Mouse (Mus musculus) neural tube, embryonic 11.5 days (tissue): ENCODE measurements at regions not wholly inside any gene's neighbourhood (a gene's known extent, or its start where the extent isn't known, plus 50 kb on each side); places are given as distances from the start of the nearest gene placed in this dataset.

ENCODE experiments used
- ATAC-seq: fragments of 200-750 bp; cut with Nextera tagmentation; 2 replicates; pipeline ENCODE4 v1.8.0; 2017; ENCODE audit warnings: moderate number of reproducible peaks, mild to moderate bottlenecking, moderate TSS enrichment, moderate library complexity; ENCODE audit not compliant: insufficient read depth, low FRiP score, low TSS enrichment
- DNase-seq: peaks from one replicate; pipeline ENCODE4 v3.0.0-alpha.2; 2015; ENCODE audit warnings: low spot score
- H3K27ac ChIP-seq: fragments of 300-500 bp; sonication (generic); 2 replicates; pipeline ENCODE4 v1.5.1; 2014; ENCODE audit warnings: low read depth, mild to moderate bottlenecking, low read length
- H3K27me3 ChIP-seq: fragments of 300-500 bp; sonication (generic); 2 replicates; pipeline ENCODE4 v1.6.1; 2014; ENCODE audit warnings: mild to moderate bottlenecking, low read length, mixed read lengths; ENCODE audit not compliant: control insufficient read depth, insufficient read depth
- H3K36me3 ChIP-seq: fragments of 300-500 bp; sonication (generic); 2 replicates; pipeline ENCODE4 v1.6.1; 2014; ENCODE audit warnings: mild to moderate bottlenecking, low read length, moderate library complexity, mixed read lengths; ENCODE audit not compliant: control insufficient read depth, insufficient read depth
- H3K4me1 ChIP-seq: fragments of 300-500 bp; sonication (generic); 2 replicates; pipeline ENCODE4 v1.6.1; 2014; ENCODE audit warnings: low read length, mixed read lengths; ENCODE audit not compliant: control insufficient read depth, insufficient read depth
- H3K4me2 ChIP-seq: fragments of 300-500 bp; sonication (generic); 2 replicates; pipeline ENCODE4 v1.6.1; 2014; ENCODE audit warnings: low read depth, mild to moderate bottlenecking, moderate library complexity
- H3K4me3 ChIP-seq: fragments of 300-500 bp; sonication (generic); 2 replicates; pipeline ENCODE4 v1.5.1; 2014; ENCODE audit warnings: low read depth, low read length
- H3K9ac ChIP-seq: fragments of 300-500 bp; sonication (generic); 2 replicates; pipeline ENCODE4 v1.6.1; 2014; ENCODE audit warnings: mild to moderate bottlenecking, low read length
- H3K9me3 ChIP-seq: fragments of 300-500 bp; sonication (generic); 2 replicates; pipeline ENCODE4 v1.6.1; 2016; ENCODE audit warnings: low read length; ENCODE audit not compliant: control insufficient read depth
- WGBS: fragments of 180-500 bp; shearing (Covaris S2); extraction: QIAGEN DNeasy Blood & Tissue Kit; methylation state at CpG from one replicate; pipeline ENCODE4 v1.1.7; 2014; 5-methylcytosine and 5-hydroxymethylcytosine counted together

DNA sequence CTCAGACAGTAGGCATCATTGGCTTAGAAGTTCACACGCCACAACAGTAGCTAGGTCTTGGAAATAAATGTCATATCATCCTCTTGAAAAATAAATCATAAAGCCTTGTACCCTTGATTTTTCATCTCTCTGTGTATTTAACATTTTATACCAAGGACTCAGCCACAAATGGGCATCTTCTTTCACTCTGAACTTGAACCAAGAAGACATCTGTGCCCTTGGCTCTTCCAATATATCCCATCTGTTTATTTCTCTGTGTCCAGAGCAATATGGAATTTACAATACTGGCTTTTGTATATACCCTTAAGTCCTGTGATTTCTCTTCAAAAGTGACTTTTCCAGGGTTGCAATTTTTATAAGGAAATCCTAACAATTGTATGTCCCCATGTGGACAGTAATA is 222.7 kb downstream of the Tox3 start:
- H3K4me3 ChIP-seq: no peak overlapping the region
- H3K4me1 ChIP-seq: no peaks in the 10 kb centered on the region
- H3K9me3 ChIP-seq: no peaks in the 10 kb centered on the region
- no peak overlapping the region for H3K9ac ChIP-seq
- no peak overlapping the region for H3K4me2 ChIP-seq
- DNase-seq: no peak
- H3K27me3 ChIP-seq: no peaks in the 10 kb centered on the region
- no peak overlapping the region for H3K27ac ChIP-seq
- no peak for ATAC-seq
- 93% methylated on average over 1 of the region's 1 CpGs for WGBS
- H3K36me3 ChIP-seq: no peaks in the 10 kb centered on the region

DNA sequence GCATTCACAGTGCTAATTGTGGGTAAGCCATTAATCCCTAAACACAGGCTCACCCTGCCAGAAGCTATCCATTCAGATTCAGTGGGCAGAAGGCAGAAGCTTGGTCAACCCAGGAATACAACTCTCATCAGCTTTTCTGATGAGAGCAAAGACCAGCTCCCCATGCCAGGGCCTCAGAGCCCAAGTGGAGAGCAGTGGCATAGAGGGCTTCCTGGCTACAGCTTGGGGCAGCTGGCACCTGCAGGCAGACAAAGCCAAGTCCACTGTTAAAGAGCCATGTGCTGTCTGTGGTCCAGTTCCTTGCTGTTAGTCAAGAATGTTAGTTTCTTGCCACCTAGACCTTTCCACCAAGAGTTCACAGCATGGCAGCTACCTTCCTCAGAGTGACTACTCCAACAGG is 225.0 kb downstream of the Tox3 start:
- ATAC-seq: no peak
- Histone ChIP-seq H3K36me3 (no peaks in the 10 kb centered on the region), H3K4me1 (no peaks in the 10 kb centered on the region), H3K27ac (no peak overlapping the region), H3K27me3 (no peaks in the 10 kb centered on the region), H3K9me3 (no peaks in the 10 kb centered on the region), H3K9ac (no peak overlapping the region), H3K4me3 (no peak overlapping the region), H3K4me2 (no peak overlapping the region)
- DNase-seq: no peak

DNA sequence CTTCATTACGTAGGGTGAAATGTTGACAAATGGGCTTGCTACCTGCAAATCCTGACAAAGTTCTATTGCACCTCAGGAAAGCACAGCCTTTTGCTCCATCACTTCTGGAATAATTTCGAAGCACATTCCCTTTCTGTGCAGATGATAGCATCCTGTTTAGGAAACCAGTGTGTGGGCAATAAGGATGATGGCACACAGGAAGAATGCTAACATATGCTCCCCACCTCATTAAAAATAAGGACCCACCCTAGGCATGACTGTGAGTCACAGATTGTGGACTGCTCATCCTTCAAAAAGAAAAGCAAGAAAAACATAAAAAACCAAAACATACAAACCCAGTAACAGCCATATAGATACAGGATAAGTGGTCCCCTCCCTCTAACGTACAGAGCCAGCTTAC is 226.2 kb downstream of the Tox3 start:
- ATAC-seq (no peak), DNase-seq (no peak)
- Histone ChIP-seq H3K9ac (no peak overlapping the region), H3K9me3 (no peaks in the 10 kb centered on the region), H3K27ac (no peak overlapping the region), H3K36me3 (no peaks in the 10 kb centered on the region), H3K27me3 (no peaks in the 10 kb centered on the region), H3K4me2 (no peak overlapping the region), H3K4me3 (no peak overlapping the region), H3K4me1 (no peaks in the 10 kb centered on the region)
- WGBS: 79% methylated on average over 3 of the region's 3 CpGs

DNA sequence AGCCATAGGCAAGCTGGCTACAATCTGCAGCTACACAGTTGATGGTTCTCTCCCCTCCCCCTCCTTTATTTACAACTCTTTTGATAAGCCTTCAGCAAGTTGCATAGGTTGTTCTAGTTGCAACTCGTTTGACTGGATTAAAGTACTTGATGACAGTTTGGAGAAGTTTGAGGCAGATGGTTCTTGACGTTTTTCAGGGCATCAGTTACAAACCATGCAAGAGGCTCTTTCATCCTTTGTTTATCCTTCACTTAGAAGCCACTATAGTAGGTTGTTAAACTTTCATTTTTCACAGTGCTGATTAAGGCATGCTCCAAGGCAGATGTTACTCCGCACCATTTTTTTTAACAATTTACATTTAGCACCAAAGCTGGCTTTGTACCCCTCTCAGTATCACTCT is 227.1 kb downstream of the Tox3 start:
- H3K9ac ChIP-seq: no peak overlapping the region
- H3K4me1 ChIP-seq: no peaks in the 10 kb centered on the region
- no peaks in the 10 kb centered on the region for H3K36me3 ChIP-seq
- H3K27ac ChIP-seq: no peak overlapping the region
- ATAC-seq: no peak
- no peaks in the 10 kb centered on the region for H3K9me3 ChIP-seq
- WGBS: 26% methylated on average over 3 of the region's 3 CpGs
- H3K4me2 ChIP-seq: no peak overlapping the region
- DNase-seq: no peak
- H3K27me3 ChIP-seq: no peaks in the 10 kb centered on the region
- H3K4me3 ChIP-seq: no peak overlapping the region

DNA sequence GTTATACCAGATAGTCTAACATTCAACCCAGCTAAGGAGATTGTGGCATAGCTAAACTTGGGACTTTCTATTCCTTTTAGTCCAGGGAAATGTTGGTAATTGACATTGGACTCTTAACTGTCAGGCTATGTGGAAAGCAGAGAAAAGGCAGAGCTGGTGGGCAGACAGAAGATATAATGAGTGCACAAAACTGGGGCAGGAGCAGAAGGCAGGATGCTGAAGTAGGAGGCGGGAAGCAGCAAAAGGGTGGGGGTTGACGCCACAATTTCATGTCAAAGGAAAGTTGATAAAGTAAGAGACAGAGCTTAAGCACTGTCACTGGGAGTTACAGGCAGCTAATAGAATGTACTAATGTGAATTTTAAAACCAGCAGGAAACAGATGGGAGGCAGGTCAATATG is 232.7 kb downstream of the Tox3 start:
- no peaks in the 10 kb centered on the region for H3K27me3 ChIP-seq
- WGBS: 93% methylated on average over 2 of the region's 2 CpGs
- ATAC-seq: no peak
- H3K4me2 ChIP-seq: no peak overlapping the region
- no peak overlapping the region for H3K27ac ChIP-seq
- H3K9ac ChIP-seq: no peak overlapping the region
- H3K36me3 ChIP-seq: no peaks in the 10 kb centered on the region
- H3K9me3 ChIP-seq: no peaks in the 10 kb centered on the region
- no peak for DNase-seq
- no peaks in the 10 kb centered on the region for H3K4me1 ChIP-seq
- no peak overlapping the region for H3K4me3 ChIP-seq

DNA sequence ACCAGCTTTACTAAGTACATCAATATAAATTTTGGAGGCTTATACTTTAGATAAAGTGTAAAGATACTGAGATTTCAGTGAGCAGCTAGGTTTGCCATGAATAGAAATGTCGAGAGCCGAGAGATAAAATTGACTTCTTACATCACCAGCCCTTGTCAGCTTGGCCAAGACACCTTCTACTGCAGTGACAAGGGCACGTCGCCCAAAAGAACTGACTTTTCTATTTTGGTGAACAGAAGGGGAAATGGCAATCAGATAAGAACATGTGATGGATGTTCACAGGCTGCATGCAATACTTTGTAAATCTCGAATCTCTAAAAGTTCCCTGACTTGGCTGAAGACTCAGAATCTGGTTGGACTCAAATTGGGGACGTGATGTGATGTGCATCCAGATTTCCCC is 247.6 kb downstream of the Tox3 start:
- H3K9me3 ChIP-seq: no peaks in the 10 kb centered on the region
- H3K27ac ChIP-seq: no peak overlapping the region
- no peak overlapping the region for H3K4me3 ChIP-seq
- ATAC-seq (no peak), DNase-seq (no peak)
- 87% methylated on average over 6 of the region's 6 CpGs for WGBS
- no peak overlapping the region for H3K9ac ChIP-seq
- H3K4me1 ChIP-seq: no peaks in the 10 kb centered on the region
- H3K4me2 ChIP-seq: no peak overlapping the region
- H3K27me3 ChIP-seq: no peaks in the 10 kb centered on the region
- no peaks in the 10 kb centered on the region for H3K36me3 ChIP-seq

DNA sequence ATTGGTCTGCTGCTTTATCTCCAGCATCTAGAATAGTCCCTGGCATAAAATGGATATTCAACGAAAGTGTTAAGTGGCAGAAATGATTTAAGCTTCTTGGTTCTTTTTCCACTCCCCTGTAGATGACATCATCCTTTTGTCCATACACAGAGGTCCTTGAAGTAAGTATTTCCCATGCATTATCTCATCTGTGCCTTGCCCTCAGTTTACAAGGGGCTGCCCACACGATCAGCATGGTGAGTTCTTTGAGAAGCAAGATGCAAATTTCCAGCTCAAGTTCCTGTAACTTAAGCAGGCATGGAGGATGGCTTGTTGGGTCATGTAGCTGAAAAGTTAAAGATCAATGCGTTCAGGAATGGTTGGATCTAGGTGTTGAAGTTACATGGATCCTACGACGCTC is 265.5 kb downstream of the Tox3 start:
- H3K9ac ChIP-seq: no peak overlapping the region
- WGBS: 84% methylated on average over 5 of the region's 5 CpGs
- no peak overlapping the region for H3K4me2 ChIP-seq
- no peaks in the 10 kb centered on the region for H3K9me3 ChIP-seq
- no peak overlapping the region for H3K27ac ChIP-seq
- ATAC-seq (no peak), DNase-seq (no peak)
- no peaks in the 10 kb centered on the region for H3K27me3 ChIP-seq
- H3K4me1 ChIP-seq: no peaks in the 10 kb centered on the region
- no peak overlapping the region for H3K4me3 ChIP-seq
- no peaks in the 10 kb centered on the region for H3K36me3 ChIP-seq

DNA sequence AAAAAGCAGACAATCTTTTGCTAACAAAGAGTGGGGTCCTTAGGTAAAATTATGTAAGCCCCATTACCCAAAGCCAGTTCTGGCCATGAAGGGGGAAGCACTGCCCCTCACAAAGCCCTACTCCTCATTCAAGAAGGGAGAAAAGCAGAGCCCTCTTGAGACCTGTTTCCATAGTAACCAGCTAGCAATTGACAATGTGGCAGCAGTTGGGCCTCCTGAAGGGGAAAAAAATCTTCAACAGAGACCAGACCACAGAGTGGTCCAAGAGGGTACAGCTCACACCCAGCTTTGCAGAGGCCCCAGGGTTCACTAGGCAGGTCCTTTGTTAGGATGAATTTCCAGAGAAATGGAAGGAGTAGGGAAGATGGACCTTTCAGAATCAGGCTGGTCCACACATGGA is 271.8 kb downstream of the Tox3 start:
- H3K9ac ChIP-seq: no peak overlapping the region
- H3K36me3 ChIP-seq: no peaks in the 10 kb centered on the region
- H3K4me1 ChIP-seq: no peaks in the 10 kb centered on the region
- no peak overlapping the region for H3K4me2 ChIP-seq
- no peaks in the 10 kb centered on the region for H3K27me3 ChIP-seq
- ATAC-seq: peak; percentile 88
- H3K27ac ChIP-seq: peak overlapping the region; percentile 60
- H3K9me3 ChIP-seq: no peaks in the 10 kb centered on the region
- H3K4me3 ChIP-seq: no peak overlapping the region
- DNase-seq: peak; percentile 73

DNA sequence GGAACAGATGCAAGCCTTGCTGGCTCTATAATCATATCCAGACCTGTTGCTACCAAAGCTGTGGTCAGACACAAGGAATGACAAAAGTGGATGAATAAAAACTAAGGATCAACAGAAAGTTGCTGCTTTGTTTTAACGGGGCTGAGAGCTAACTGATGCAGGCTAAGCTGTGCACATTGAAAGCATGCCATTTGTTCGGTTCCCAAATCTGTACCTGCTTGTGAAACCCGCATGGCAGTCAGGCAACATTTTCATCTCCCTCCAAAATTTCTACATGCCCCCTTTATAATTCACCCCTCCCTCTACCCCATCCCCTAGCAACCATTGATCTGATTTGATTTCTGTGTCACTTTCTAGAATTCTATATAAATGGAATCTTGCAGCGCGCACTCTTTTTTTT is 272.3 kb downstream of the Tox3 start:
- Histone ChIP-seq H3K27ac (peak overlapping the region; percentile 60), H3K9me3 (no peaks in the 10 kb centered on the region), H3K4me3 (no peak overlapping the region), H3K4me2 (no peak overlapping the region), H3K9ac (no peak overlapping the region), H3K27me3 (no peaks in the 10 kb centered on the region), H3K36me3 (no peaks in the 10 kb centered on the region), H3K4me1 (no peaks in the 10 kb centered on the region)
- peak; percentile 23 for DNase-seq
- ATAC-seq: 0 out of 2 replicates have a peak, but pooled peaks have one; percentile 35
- WGBS: 60% methylated on average over 5 of the region's 5 CpGs
